Mouse (Mus musculus) frontal cortex, postnatal 10 days (tissue): ENCODE results near the gene Rcc1l.

Experiments
- DNase-seq, 2 experiments: peaks; one replicate each; pipeline ENCODE4 v3.0.0; 2022; ENCODE audit warnings: low spot score in 2 of 2, mixed read lengths in 1 of 2

The Rcc1l gene

DNA sequence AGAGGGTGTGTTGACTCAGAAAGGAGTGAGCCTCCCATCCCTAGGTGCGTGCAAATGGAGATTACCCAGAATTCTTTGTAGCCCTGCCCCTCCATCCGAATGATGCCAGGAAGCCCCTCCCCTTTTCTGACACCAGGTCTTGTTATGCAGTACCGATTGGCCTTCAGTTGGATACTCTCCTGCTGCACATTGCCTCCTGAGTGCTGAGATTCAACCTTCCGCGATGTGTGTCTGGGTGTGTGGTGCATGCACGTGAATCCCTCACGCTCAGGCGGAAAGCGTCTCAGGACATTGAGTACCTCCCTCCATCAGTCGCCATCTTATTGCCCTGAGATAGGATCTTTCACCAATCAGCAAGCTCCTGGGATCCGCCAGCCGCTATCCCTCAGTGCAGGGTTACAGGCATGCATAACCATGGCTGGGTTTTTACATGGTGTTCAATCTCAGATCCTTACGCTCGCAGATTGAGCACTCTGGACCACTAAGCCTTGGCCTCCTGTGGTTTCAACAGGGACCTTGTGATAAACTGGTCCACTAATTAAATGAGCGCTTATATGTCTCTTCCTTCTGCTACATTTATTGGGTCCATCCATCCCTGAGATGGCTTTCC, 57.7 kb downstream of the Rcc1l start:
- DNase-seq: no peak

DNA sequence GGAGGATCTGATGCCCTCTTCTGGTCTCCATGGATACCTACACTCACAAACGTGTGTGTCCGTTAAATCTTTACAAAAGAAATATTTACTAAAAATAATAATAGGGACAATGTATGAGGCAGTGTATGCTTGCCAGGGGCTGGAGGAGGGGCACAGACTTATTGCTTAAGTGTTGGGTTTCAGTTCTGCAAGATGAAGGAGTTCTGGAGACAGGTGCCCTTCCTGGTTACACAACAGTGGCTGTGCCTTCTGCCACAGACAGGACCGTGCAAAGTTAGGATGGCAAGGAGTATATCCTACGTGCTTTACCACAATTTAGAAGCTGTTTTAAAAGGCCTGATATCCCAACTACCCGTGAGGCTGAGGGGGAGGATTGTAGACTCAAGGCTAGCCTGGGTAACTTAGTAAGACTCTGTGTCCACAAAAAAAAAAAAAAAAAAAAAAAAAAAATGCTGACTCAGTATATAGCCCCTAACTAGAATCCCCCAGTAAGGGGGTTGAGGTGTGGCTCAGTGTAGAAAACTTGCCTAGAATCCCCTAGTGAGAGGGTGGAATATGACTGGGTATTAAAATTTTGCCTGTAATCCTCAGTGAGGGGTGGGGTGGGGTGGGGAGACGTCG, 60.8 kb downstream of the Rcc1l start:
- DNase-seq: no peak

DNA sequence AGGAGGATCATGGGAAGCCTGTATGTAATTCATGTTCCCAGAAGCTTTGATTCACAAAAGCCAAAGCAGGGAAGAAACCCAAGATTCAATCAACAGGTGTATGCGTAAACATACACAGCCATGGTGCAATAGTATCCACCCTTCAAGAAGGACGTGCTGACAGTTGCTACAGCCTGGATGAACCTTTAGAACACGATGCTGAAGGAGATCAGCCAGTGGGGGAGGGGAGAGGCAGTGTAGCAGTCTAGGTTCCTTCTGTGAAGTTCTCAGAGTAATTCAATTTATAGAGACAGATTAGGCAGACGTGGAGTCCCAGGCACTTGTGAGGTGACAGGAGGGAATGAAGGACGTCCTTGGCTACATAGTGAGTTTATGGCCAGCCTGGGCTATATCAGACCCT, 61.6 kb downstream of the Rcc1l start:
- no peak for DNase-seq

DNA sequence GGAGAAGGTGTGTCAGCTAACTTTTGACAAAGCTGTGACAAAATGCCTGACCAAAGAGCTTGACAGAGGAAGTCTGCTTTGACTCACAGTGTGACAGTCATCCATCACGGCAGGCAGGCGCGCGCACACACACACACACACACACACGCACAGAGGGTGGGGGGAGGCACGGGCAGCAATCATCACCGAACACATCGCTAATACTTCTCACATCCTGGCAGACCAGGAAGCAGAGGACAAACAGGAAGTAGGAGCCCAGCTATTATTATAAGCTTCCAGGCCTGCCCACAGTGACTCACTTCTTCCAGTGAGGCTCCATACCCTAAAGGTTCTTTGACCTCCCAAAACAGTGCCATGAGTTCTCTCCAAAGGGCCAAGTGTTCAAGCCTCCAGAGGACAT, 70.7 kb downstream of the Rcc1l start:
- DNase-seq: no peak

DNA sequence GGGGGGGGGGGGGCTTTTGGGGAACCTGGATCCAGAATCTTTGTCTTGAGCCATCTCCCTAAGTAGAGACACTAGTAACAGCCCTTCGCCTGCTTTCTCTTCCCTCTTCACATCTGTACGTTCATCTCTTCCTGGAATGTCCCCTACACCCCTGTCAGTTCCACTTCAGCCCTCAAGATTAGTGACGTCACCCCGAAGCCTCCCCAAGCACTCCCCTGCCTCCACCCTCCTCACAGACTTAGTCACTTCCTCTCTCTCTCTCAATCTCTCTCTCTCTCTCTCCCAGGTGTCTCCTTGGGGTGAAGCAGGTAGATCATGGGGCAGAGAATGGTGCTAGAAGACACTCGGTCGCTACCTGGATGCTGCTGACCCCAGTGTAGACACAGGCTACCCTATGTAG, 73.9 kb downstream of the Rcc1l start:
- no peak for DNase-seq

DNA sequence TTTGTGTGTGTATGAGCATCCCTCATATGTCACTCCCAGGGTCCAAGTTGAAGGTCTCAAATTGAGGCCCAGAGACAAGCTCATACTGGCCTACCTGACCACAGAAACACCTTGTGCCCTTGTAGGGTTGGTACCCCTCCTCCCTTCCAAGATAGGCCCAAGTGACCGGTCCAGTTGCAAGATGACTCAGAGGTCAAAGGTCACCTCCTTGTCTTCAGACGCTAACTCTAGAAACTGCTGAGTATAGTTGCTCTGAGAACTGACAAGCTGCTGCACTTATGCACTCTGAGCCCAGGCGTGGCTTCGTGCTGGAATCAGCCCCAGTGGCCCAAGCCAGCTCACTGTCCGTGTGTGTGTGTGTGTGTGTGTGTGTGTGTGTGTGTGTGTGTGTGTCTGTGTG, 74.7 kb downstream of the Rcc1l start:
- no peak for DNase-seq

DNA sequence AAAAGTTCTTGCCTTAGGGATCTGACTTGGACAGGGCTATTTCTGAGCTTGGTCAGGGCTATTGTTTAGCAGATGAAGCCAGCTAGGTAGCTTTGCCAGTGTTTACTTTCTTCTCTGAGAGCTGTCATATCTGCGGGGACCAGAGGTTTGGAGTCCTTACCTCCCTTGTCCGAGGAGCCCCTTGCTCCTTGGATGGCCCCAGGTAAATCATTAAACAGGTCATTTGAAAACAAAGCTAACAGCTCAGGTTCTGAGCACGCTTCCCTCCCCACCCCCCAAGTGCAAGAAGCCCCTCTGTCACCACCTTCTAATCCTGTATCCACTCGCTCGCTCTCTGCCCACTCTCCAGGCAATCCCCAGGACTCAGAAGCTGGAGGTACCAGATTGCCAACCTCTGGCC, 75.3 kb downstream of the Rcc1l start:
- no peak for DNase-seq

DNA sequence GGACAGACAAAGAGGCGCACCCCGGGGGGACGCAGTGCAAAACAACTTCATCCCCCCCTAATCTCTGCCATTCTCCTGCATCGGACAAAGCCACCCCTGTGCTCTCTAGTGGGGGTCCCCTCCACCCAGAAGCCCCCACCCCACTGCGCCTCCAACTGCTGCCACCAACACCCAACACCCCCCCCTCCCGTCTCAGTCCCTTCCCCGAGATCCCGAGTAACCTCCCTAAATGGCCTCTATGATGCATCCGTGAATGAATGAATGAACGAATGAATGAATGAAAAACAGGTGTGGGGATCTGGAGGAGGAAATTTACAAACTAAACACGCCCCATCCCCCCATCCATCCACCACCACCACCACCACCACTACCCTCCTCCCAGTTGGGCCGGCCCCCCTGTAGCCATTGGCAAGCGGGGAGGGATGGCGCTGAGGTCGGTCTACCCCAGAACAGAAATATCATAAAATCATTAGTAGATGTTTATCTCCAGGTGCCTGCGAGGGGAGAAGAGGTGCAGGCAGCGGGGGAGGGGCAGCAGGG, 76.3 kb downstream of the Rcc1l start:
- peak in 1 of 2 experiments; percentile 24 for DNase-seq

DNA sequence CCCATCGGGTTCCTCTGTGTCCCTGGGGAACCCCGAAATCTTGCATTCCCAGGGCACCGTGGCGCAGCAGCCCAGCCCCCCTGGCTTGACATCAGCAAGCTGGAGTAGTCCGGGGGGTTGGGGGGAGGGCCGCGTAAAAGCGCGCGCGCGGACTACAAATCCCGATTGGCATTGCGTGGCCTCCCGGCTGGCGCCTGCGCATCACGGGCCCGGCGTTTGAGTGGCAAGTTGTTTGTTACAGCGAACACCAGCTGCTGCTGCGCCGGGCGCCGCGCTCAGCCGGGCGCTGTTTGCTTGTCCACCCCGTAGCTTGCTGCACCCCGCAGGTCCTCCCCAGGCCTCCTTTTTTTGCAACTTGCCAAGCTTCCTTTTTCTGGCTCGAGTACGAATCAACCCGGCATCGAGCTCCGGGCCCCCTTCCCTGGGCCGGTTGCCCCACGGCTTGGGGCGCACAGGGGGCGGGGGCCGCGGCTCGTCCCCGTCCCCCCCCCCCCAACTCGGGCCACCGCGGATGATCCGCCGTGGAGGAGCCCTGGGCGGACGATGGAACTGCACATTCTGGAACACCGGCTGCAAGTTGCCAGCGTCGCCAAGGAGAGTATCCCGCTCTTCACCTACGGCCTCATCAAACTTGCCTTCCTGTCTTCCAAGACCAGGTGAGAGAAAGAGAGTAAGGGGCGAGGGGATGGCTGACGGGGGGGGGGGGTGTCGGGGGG, 76.9 kb downstream of the Rcc1l start, which contains the start of gene Castor2:
TSS of gene Castor2 (plus strand) at position 216 of the 716 bp plus-strand sequence.
- DNase-seq: peak; percentile 94

DNA sequence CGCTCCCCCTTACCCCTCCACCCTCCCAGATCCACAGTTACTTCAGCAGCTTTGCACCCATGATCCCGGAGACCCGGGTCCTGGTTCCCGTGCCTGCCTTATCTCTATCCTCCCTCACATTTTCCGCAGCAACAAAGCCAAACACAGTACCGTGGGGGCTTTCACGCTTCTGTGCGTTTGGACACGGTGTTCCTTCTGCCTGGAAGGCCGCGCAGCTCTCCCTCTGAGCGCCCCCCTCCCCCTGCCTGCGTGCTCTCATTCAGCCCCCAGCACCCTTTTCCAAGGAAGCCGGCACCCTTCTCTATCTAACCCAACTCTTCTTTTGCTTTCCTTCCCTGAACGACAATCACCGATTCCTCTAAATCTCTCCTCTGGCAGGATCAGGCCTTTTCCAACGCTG, 77.6 kb downstream of the Rcc1l start:
- DNase-seq: peak in 1 of 2 experiments; percentile 35

DNA sequence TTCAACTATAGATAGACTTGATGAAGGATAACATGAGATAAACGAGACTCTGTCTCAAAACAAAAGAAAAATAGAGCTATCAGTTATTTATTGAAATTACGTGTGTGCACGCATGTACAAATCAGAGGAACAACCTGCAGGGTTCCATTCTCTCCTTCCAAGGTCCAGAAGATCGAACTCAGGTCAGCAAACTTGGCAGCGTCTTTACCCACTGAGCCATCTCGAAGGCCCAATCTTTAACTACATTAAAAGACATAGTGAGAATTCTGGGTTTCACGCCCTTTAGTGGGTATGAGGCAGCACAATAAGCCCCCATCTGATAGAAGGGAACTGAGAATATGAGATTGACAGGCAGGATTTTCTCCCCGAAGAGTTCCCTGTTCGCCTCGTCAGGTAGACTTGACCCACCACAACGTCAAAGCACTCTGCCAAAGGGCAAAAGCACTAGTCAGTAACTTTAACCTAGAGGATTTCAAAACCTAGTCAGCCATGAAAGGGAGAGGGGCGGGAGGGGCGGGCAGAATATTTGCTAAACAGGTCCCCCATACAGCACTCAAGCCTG, 78.2 kb downstream of the Rcc1l start:
- no peak for DNase-seq
